Mouse (Mus musculus) myocyte (in vitro differentiated cells): ENCODE data around the gene Ppp1cc.

Source experiments
- CEBPB ChIP-seq: IDR thresholded peaks from 2 replicates; pipeline ENCODE4 v1.6.1; 2011; ENCODE audit warnings: mild to moderate bottlenecking, moderate library complexity; ENCODE audit not compliant: poor library complexity, insufficient read depth, severe bottlenecking
- MAX ChIP-seq: IDR thresholded peaks from one replicate; pipeline ENCODE4 v1.6.1; 2011; ENCODE audit warnings: low read depth, mild to moderate bottlenecking, control low read depth
- MYOD1 ChIP-seq, 3 experiments: IDR thresholded peaks; one replicate each; pipeline ENCODE4 v1.6.1; 2011; ENCODE audit warnings: control low read depth in 2 of 3, low read depth in 2 of 3, mild to moderate bottlenecking in 2 of 3, moderate library complexity in 1 of 3; ENCODE audit not compliant: insufficient read length in 2 of 3, control insufficient read depth in 1 of 3
- POLR2A ChIP-seq: IDR thresholded peaks from one replicate; pipeline ENCODE4 v1.6.1; 2011; ENCODE audit warnings: low read depth, mild to moderate bottlenecking, control low read depth, moderate library complexity; ENCODE audit not compliant: insufficient read length
- TCF12 ChIP-seq: IDR thresholded peaks from one replicate; pipeline ENCODE4 v1.6.1; 2011; ENCODE audit warnings: mild to moderate bottlenecking, control low read depth; ENCODE audit not compliant: poor library complexity, insufficient read depth, severe bottlenecking

GRCm38 (mm10) chr5:122135290-122135882 is 22.7 kb upstream of the Ppp1cc start:
- no peak for TF ChIP-seq MAX
- TF ChIP-seq MYOD1 (IDR thresholded peaks at IDR 0.05; ENCODE audit: control insufficient read depth in 1 of 3, insufficient read length in 2 of 3, low read depth in 2 of 3): no peak
- no peak for TF ChIP-seq TCF12
- TF ChIP-seq POLR2A: no peak
- no peak for TF ChIP-seq CEBPB
